Mouse (Mus musculus): Measurements from ENCODE around the gene Cul7. TPM values are rescaled to one million over a fixed set of nuclear protein-coding genes. Genes with fewer than 3 reads are reported as not detected.

Gene Cul7
- polyA plus RNA-seq, 1 experiment from 2014 or later: 31.7 TPM

GRCm38 (mm10) chr17:46712442-46712841 is 62.3 kb downstream of the Cul7 start:
- H3K27ac ChIP-seq (ENCODE audit: low read depth, low read length): no peak overlapping the region
- WGBS: 83% methylated on average over 7 of the region's 7 CpGs
- H3K9ac ChIP-seq (ENCODE audit: low read length): peak overlapping the region; percentile 90
- H3K36me3 ChIP-seq (ENCODE audit: control insufficient read depth, insufficient read depth, low read length): peaks cover 4% of the 10 kb centered on the region; the same call in 1 of the 2 replicates
- peaks cover 9% of the 10 kb centered on the region for H3K4me1 ChIP-seq (ENCODE audit: control insufficient read depth, insufficient read depth, low read length)
- peak overlapping the region; percentile 99 for H3K4me2 ChIP-seq (ENCODE audit: low read depth)
- peak overlapping the region; percentile 98 for H3K4me3 ChIP-seq (ENCODE audit: low read depth, low read length)
- no peak for ATAC-seq (ENCODE audit: insufficient read depth, low FRiP score, low TSS enrichment)
- no peak for DNase-seq (ENCODE audit: low spot score)
- no peaks in the 10 kb centered on the region for H3K9me3 ChIP-seq (ENCODE audit: control insufficient read depth, low read length)
- no peaks in the 10 kb centered on the region for H3K27me3 ChIP-seq (ENCODE audit: control insufficient read depth, insufficient read depth, low read length)

GRCm38 (mm10) chr17:46713849-46714248 is 63.7 kb downstream of the Cul7 start:
- peaks cover 4% of the 10 kb centered on the region; the same call in 1 of the 2 replicates for H3K36me3 ChIP-seq (ENCODE audit: control insufficient read depth, insufficient read depth, low read length)
- 86% methylated on average over 9 of the region's 9 CpGs for WGBS
- ATAC-seq (ENCODE audit: insufficient read depth, low FRiP score, low TSS enrichment): no peak

More at GRCm38 (mm10) chr17:46713849-46714248, 63.7 kb downstream of the Cul7 start:
- H3K9ac ChIP-seq (ENCODE audit: low read length): no peak overlapping the region
- peaks cover 9% of the 10 kb centered on the region for H3K4me1 ChIP-seq (ENCODE audit: control insufficient read depth, insufficient read depth, low read length)
- no peak overlapping the region for H3K4me2 ChIP-seq (ENCODE audit: low read depth)
- H3K9me3 ChIP-seq (ENCODE audit: control insufficient read depth, low read length): no peaks in the 10 kb centered on the region
- H3K4me3 ChIP-seq (ENCODE audit: low read depth, low read length): no peak overlapping the region
- no peaks in the 10 kb centered on the region for H3K27me3 ChIP-seq (ENCODE audit: control insufficient read depth, insufficient read depth, low read length)
- H3K27ac ChIP-seq (ENCODE audit: low read depth, low read length): no peak overlapping the region
- DNase-seq (ENCODE audit: low spot score): no peak

Other genes starting within 250 kb of the Cul7 start
- gene Crip3, start 221.4 kb upstream of the Cul7 start, polyA plus RNA-seq (2014; fragmentation: Nextera tagmentation; extraction: Ambion mirVana): 0.24 and 0.74 TPM in 2 replicates
- not detected in 2 replicates for gene Slc22a7, start 211.9 kb upstream of the Cul7 start, polyA plus RNA-seq (2014; fragmentation: Nextera tagmentation; extraction: Ambion mirVana)
- gene Ttbk1, start 162.7 kb upstream of the Cul7 start, polyA plus RNA-seq (2014; fragmentation: Nextera tagmentation; extraction: Ambion mirVana): 2.6 and 3.1 TPM in 2 replicates
- gene Dnph1, start 153.6 kb upstream of the Cul7 start, polyA plus RNA-seq (2014; fragmentation: Nextera tagmentation; extraction: Ambion mirVana): 55.3 and 64.9 TPM in 2 replicates
- 4.4 and 5.4 TPM in 2 replicates for gene Cul9, start 103.9 kb upstream of the Cul7 start, polyA plus RNA-seq (2014; fragmentation: Nextera tagmentation; extraction: Ambion mirVana)
- gene Srf, start 94.2 kb upstream of the Cul7 start, polyA plus RNA-seq (2014; fragmentation: Nextera tagmentation; extraction: Ambion mirVana): 5.9 and 7.7 TPM in 2 replicates
- 32.9 and 35.8 TPM in 2 replicates for gene Ptk7, start 20.8 kb upstream of the Cul7 start, polyA plus RNA-seq (2014; fragmentation: Nextera tagmentation; extraction: Ambion mirVana)
- 36.4 and 38.4 TPM in 2 replicates for gene Klc4, start 4.3 kb upstream of the Cul7 start, polyA plus RNA-seq (2014; fragmentation: Nextera tagmentation; extraction: Ambion mirVana)
- gene Mrpl2, start 4.1 kb upstream of the Cul7 start, polyA plus RNA-seq (2014; fragmentation: Nextera tagmentation; extraction: Ambion mirVana): 104 and 113 TPM in 2 replicates
- gene Rrp36, start 24.0 kb downstream of the Cul7 start, polyA plus RNA-seq (2014; fragmentation: Nextera tagmentation; extraction: Ambion mirVana): 49.8 and 53.5 TPM in 2 replicates
- 179 and 180 TPM in 2 replicates for gene Mea1, start 28.5 kb downstream of the Cul7 start, polyA plus RNA-seq (2014; fragmentation: Nextera tagmentation; extraction: Ambion mirVana)
- 130 TPM in 2 replicates for gene Klhdc3, start 30.6 kb downstream of the Cul7 start, polyA plus RNA-seq (2014; fragmentation: Nextera tagmentation; extraction: Ambion mirVana)
- gene Ppp2r5d, start 54.8 kb downstream of the Cul7 start, polyA plus RNA-seq (2014; fragmentation: Nextera tagmentation; extraction: Ambion mirVana): 119 and 124 TPM in 2 replicates
- gene Pex6, start 61.1 kb downstream of the Cul7 start, polyA plus RNA-seq (2014; fragmentation: Nextera tagmentation; extraction: Ambion mirVana): 18.5 and 21.5 TPM in 2 replicates
- 0.37 TPM in 1 of 2 replicates, not detected in the other for gene Gnmt, start 78.8 kb downstream of the Cul7 start, polyA plus RNA-seq (2014; fragmentation: Nextera tagmentation; extraction: Ambion mirVana)
- gene Cnpy3, start 101.9 kb downstream of the Cul7 start, polyA plus RNA-seq (2014; fragmentation: Nextera tagmentation; extraction: Ambion mirVana): 53.1 and 54.9 TPM in 2 replicates
- 0.38 and 0.95 TPM in 2 replicates for gene Ptcra, start 113.4 kb downstream of the Cul7 start, polyA plus RNA-seq (2014; fragmentation: Nextera tagmentation; extraction: Ambion mirVana)
- gene 2310039H08Rik, start 122.3 kb downstream of the Cul7 start, polyA plus RNA-seq (2014; fragmentation: Nextera tagmentation; extraction: Ambion mirVana): 45.7 and 47.8 TPM in 2 replicates
- gene Rpl7l1, start 132.3 kb downstream of the Cul7 start, polyA plus RNA-seq (2014; fragmentation: Nextera tagmentation; extraction: Ambion mirVana): 147 and 150 TPM in 2 replicates
- 6.7 and 8.4 TPM in 2 replicates for gene Bicral, start 208.1 kb downstream of the Cul7 start, polyA plus RNA-seq (2014; fragmentation: Nextera tagmentation; extraction: Ambion mirVana)
- 74.8 and 79.0 TPM in 2 replicates for gene Tbcc, start 240.3 kb downstream of the Cul7 start, polyA plus RNA-seq (2014; fragmentation: Nextera tagmentation; extraction: Ambion mirVana)